Mouse (Mus musculus): ENCODE measurements around the gene Tsc22d3.

GRCm38 (mm10) chrX:140542474-140542845 is 58.0 kb downstream of the Tsc22d3 start:
- TF ChIP-seq CTCF (IDR thresholded peaks at IDR 0.05; ENCODE audit: low read depth), result no peak
- TF ChIP-seq EP300 (optimal IDR thresholded peaks at IDR 0.05), result no peak

Data from stomach, postnatal 0 days (tissue).